10 mouse cellular contexts compared by ENCODE assay signal in genomic region chr10:80154384-80154783, GRCm38 (mm10). TPM values are rescaled to one million over a fixed set of nuclear protein-coding genes. Genes with fewer than 3 reads are reported as not detected.
A peak's percentile ranks its signal among the peaks of the same experiment; 100 is the strongest.
DNase-seq lines count a peak whose midpoint lies in the region; ATAC-seq lines count a peak whose summit lies in the region.
"Had no signal": no experiment of that assay in that cellular context is flagged by ENCODE, and none has a peak within 500 bp of the region (broad histone marks: within the 10 kb centered on the region; RNA-seq: fewer than 3 reads in every experiment).

No protein-coding gene starts in this region.

- 89% methylated on average over 7 of the region's 7 CpGs for WGBS in forebrain, embryonic 10.5 days
- WGBS in forebrain, embryonic 16.5 days = 87% methylated on average over 7 of the region's 7 CpGs
- 84% methylated on average over 7 of the region's 7 CpGs for WGBS in liver, embryonic 12.5 days (ENCODE audit: insufficient replicate concordance)
- WGBS in liver, embryonic 11.5 days = 87% methylated on average over 7 of the region's 7 CpGs
- WGBS in limb, embryonic 12.5 days = 93% methylated on average over 7 of the region's 7 CpGs
- WGBS in stomach, embryonic 15.5 days = 74% methylated on average over 7 of the region's 7 CpGs

- no peak overlapping the region for H3K4me2 ChIP-seq in forebrain, embryonic 16.5 days (ENCODE audit: low read length)
- 0 out of 2 replicates have a peak overlapping the region, but pooled peaks have one; percentile 98 for H3K4me2 ChIP-seq in liver, embryonic 12.5 days
- H3K4me2 ChIP-seq in liver, embryonic 11.5 days = no peak overlapping the region
- H3K4me2 ChIP-seq in limb, embryonic 12.5 days = no peak overlapping the region
- peak overlapping the region; percentile 84; the same call in 1 of the 2 replicates for H3K4me2 ChIP-seq in stomach, embryonic 15.5 days

- peaks cover 92% of the 10 kb centered on the region for H3K36me3 ChIP-seq in forebrain, embryonic 10.5 days (replicated peaks)
- peaks cover 37% of the 10 kb centered on the region for H3K36me3 ChIP-seq in forebrain, embryonic 16.5 days (ENCODE audit: control insufficient read depth, insufficient read depth)
- peaks cover 80% of the 10 kb centered on the region for H3K36me3 ChIP-seq in liver, embryonic 12.5 days
- H3K36me3 ChIP-seq in liver, embryonic 11.5 days (ENCODE audit: control insufficient read depth, insufficient read depth, low read length) = peaks cover 59% of the 10 kb centered on the region
- H3K36me3 ChIP-seq in limb, embryonic 12.5 days = peaks cover 81% of the 10 kb centered on the region
- peaks cover 46% of the 10 kb centered on the region for H3K36me3 ChIP-seq in stomach, embryonic 15.5 days

- H3K9ac ChIP-seq in forebrain, embryonic 16.5 days (replicated peaks; ENCODE audit: low read depth, low read length) = no peak overlapping the region
- no peak overlapping the region for H3K9ac ChIP-seq in liver, embryonic 12.5 days
- H3K9ac ChIP-seq in liver, embryonic 11.5 days (ENCODE audit: low read depth, low read length) = no peak overlapping the region
- no peak overlapping the region; the same call in 1 of the 2 replicates for H3K9ac ChIP-seq in limb, embryonic 12.5 days (replicated peaks)
- H3K9ac ChIP-seq in stomach, embryonic 15.5 days = no peak overlapping the region

- no peaks in the 10 kb centered on the region for H3K27me3 ChIP-seq in forebrain, embryonic 10.5 days (ENCODE audit: poor library complexity, severe bottlenecking)
- no peaks in the 10 kb centered on the region for H3K27me3 ChIP-seq in forebrain, embryonic 16.5 days (replicated peaks; ENCODE audit: control insufficient read depth, insufficient read depth, low read length)
- no peaks in the 10 kb centered on the region for H3K27me3 ChIP-seq in liver, embryonic 12.5 days (replicated peaks)
- no peaks in the 10 kb centered on the region for H3K27me3 ChIP-seq in liver, embryonic 11.5 days (replicated peaks; ENCODE audit: control insufficient read depth, insufficient read depth, low read length)
- H3K27me3 ChIP-seq in limb, embryonic 12.5 days = no peaks in the 10 kb centered on the region
- H3K27me3 ChIP-seq in stomach, embryonic 15.5 days (replicated peaks) = no peaks in the 10 kb centered on the region

- H3K9me3 ChIP-seq in forebrain, embryonic 10.5 days = no peaks in the 10 kb centered on the region
- H3K9me3 ChIP-seq in forebrain, embryonic 16.5 days (ENCODE audit: control insufficient read depth, low read length) = no peaks in the 10 kb centered on the region
- H3K9me3 ChIP-seq in liver, embryonic 12.5 days (replicated peaks) = no peaks in the 10 kb centered on the region
- H3K9me3 ChIP-seq in liver, embryonic 11.5 days (ENCODE audit: control insufficient read depth, low read length) = no peaks in the 10 kb centered on the region
- H3K9me3 ChIP-seq in limb, embryonic 12.5 days = no peaks in the 10 kb centered on the region
- no peaks in the 10 kb centered on the region for H3K9me3 ChIP-seq in stomach, embryonic 15.5 days

- peak overlapping the region; percentile 95 for H3K4me3 ChIP-seq in forebrain, embryonic 10.5 days
- H3K4me3 ChIP-seq in forebrain, embryonic 16.5 days (replicated peaks; ENCODE audit: low read length) = no peak overlapping the region
- no peak overlapping the region for H3K4me3 ChIP-seq in liver, embryonic 12.5 days
- no peak overlapping the region for H3K4me3 ChIP-seq in liver, embryonic 11.5 days (ENCODE audit: low read depth, low read length)
- 0 out of 2 replicates have a peak overlapping the region, but pooled peaks have one; percentile 97 for H3K4me3 ChIP-seq in limb, embryonic 12.5 days (replicated peaks)
- H3K4me3 ChIP-seq in stomach, embryonic 15.5 days (replicated peaks) = no peak overlapping the region

- ATAC-seq in forebrain, embryonic 16.5 days = no peak
- ATAC-seq in liver, embryonic 12.5 days = no peak
- ATAC-seq in liver, embryonic 11.5 days (replicated peaks; ENCODE audit: low FRiP score) = no peak
- ATAC-seq in limb, embryonic 12.5 days (ENCODE audit: insufficient number of reproducible peaks, insufficient read depth, low FRiP score, low TSS enrichment, low read depth) = no peak
- ATAC-seq in stomach, embryonic 15.5 days (ENCODE audit: insufficient read depth, low FRiP score, low read depth) = no peak
- no peak for ATAC-seq in erythroid progenitor cell, adult 5-6 weeks (replicated peaks; ENCODE audit: low FRiP score, poor library complexity, severe bottlenecking)

- no peak overlapping the region for H3K27ac ChIP-seq in forebrain, embryonic 10.5 days
- no peak overlapping the region for H3K27ac ChIP-seq in forebrain, embryonic 16.5 days (ENCODE audit: low read length)
- H3K27ac ChIP-seq in liver, embryonic 12.5 days = peak overlapping the region; percentile 98; the same call in 1 of the 2 replicates
- no peak overlapping the region for H3K27ac ChIP-seq in liver, embryonic 11.5 days (ENCODE audit: low read depth, low read length)
- peak overlapping the region; percentile 31; the same call in 1 of the 2 replicates for H3K27ac ChIP-seq in limb, embryonic 12.5 days
- H3K27ac ChIP-seq in stomach, embryonic 15.5 days = peak overlapping the region; percentile 100

- peaks cover 86% of the 10 kb centered on the region for H3K4me1 ChIP-seq in forebrain, embryonic 10.5 days
- peaks cover 56% of the 10 kb centered on the region for H3K4me1 ChIP-seq in forebrain, embryonic 16.5 days (replicated peaks; ENCODE audit: control insufficient read depth, insufficient read depth, low read length)
- peaks cover 98% of the 10 kb centered on the region for H3K4me1 ChIP-seq in liver, embryonic 12.5 days
- peaks cover 70% of the 10 kb centered on the region for H3K4me1 ChIP-seq in liver, embryonic 11.5 days (replicated peaks; ENCODE audit: control insufficient read depth, insufficient read depth, low read length)
- peaks cover 73% of the 10 kb centered on the region for H3K4me1 ChIP-seq in limb, embryonic 12.5 days (replicated peaks)
- peaks cover 73% of the 10 kb centered on the region for H3K4me1 ChIP-seq in stomach, embryonic 15.5 days

- DNase-seq in forebrain, embryonic 10.5 days (ENCODE audit: extremely low spot score, low spot score) = no peak
- DNase-seq in liver, embryonic 11.5 days (ENCODE audit: low spot score) = no peak
- DNase-seq in spleen, postnatal 36 days (ENCODE audit: low spot score in 2 of 2) = no peak
- DNase-seq: gastrocnemius, postnatal 36 days; lung, adult 18-20 months had no signal

RNA-seq across cellular contexts. Expression of gene Midn, which starts 6.3 kb away (rescaled TPM):
- polyA plus RNA-seq in forebrain, embryonic 10.5 days (2016; fragmentation: Nextera tagmentation; extraction: Ambion mirVana) = 19.1 and 19.8 TPM in 2 replicates
- polyA plus RNA-seq in forebrain, embryonic 16.5 days (2015; fragmentation: Nextera tagmentation; extraction: Ambion mirVana) = 26.5 and 30.9 TPM in 2 replicates
- polyA plus RNA-seq in liver, embryonic 12.5 days (2016; fragmentation: Nextera tagmentation; extraction: Ambion mirVana) = 5.7 and 6.3 TPM in 2 replicates
- polyA plus RNA-seq in liver, embryonic 11.5 days (2014; fragmentation: Nextera tagmentation; extraction: Ambion mirVana) = 19.2 and 20.1 TPM in 2 replicates
- polyA plus RNA-seq in limb, embryonic 12.5 days (2016; fragmentation: Nextera tagmentation; extraction: Ambion mirVana) = 30.6 and 38.0 TPM in 2 replicates
- 16.0 and 19.8 TPM in 2 replicates for polyA plus RNA-seq in stomach, embryonic 15.5 days (2015; fragmentation: Nextera tagmentation; extraction: Ambion mirVana)
- 20.1 and 23.8 TPM in 2 replicates for total RNA-seq in erythroid progenitor cell, adult 5-6 weeks (2015; ENCODE audit: low replicate concordance)
- 12.5 and 18.2 TPM in 2 replicates for total RNA-seq in erythroid progenitor cell, adult 5-6 weeks (2017; ENCODE audit: low replicate concordance)

RNA-seq across cellular contexts. Expression of gene Cirbp, which starts 11.4 kb away (rescaled TPM):
- polyA plus RNA-seq in forebrain, embryonic 10.5 days (2016; fragmentation: Nextera tagmentation; extraction: Ambion mirVana) = 90.9 and 116 TPM in 2 replicates
- polyA plus RNA-seq in forebrain, embryonic 16.5 days (2015; fragmentation: Nextera tagmentation; extraction: Ambion mirVana) = 318 and 335 TPM in 2 replicates
- 22.1 and 27.3 TPM in 2 replicates for polyA plus RNA-seq in liver, embryonic 12.5 days (2016; fragmentation: Nextera tagmentation; extraction: Ambion mirVana)
- polyA plus RNA-seq in liver, embryonic 11.5 days (2014; fragmentation: Nextera tagmentation; extraction: Ambion mirVana) = 22.5 and 25.1 TPM in 2 replicates
- 166 and 175 TPM in 2 replicates for polyA plus RNA-seq in limb, embryonic 12.5 days (2016; fragmentation: Nextera tagmentation; extraction: Ambion mirVana)
- 90.3 and 103 TPM in 2 replicates for polyA plus RNA-seq in stomach, embryonic 15.5 days (2015; fragmentation: Nextera tagmentation; extraction: Ambion mirVana)
- 10.1 and 19.7 TPM in 2 replicates for total RNA-seq in erythroid progenitor cell, adult 5-6 weeks (2015; ENCODE audit: low replicate concordance)
- total RNA-seq in erythroid progenitor cell, adult 5-6 weeks (2017; ENCODE audit: low replicate concordance) = 33.5 and 39.6 TPM in 2 replicates

RNA-seq across cellular contexts. Expression of gene Cbarp, which starts 13.7 kb away (rescaled TPM):
- 6.8 and 7.3 TPM in 2 replicates for polyA plus RNA-seq in forebrain, embryonic 10.5 days (2016; fragmentation: Nextera tagmentation; extraction: Ambion mirVana)
- polyA plus RNA-seq in forebrain, embryonic 16.5 days (2015; fragmentation: Nextera tagmentation; extraction: Ambion mirVana) = 33.0 and 44.5 TPM in 2 replicates
- 0.94 and 0.96 TPM in 2 replicates for polyA plus RNA-seq in liver, embryonic 12.5 days (2016; fragmentation: Nextera tagmentation; extraction: Ambion mirVana)
- polyA plus RNA-seq in liver, embryonic 11.5 days (2014; fragmentation: Nextera tagmentation; extraction: Ambion mirVana) = 2.8 and 3.1 TPM in 2 replicates
- polyA plus RNA-seq in limb, embryonic 12.5 days (2016; fragmentation: Nextera tagmentation; extraction: Ambion mirVana) = 4.9 and 5.6 TPM in 2 replicates
- polyA plus RNA-seq in stomach, embryonic 15.5 days (2015; fragmentation: Nextera tagmentation; extraction: Ambion mirVana) = 5.1 and 6.7 TPM in 2 replicates
- total RNA-seq in erythroid progenitor cell, adult 5-6 weeks (2015; ENCODE audit: low replicate concordance) = not detected in 2 replicates
- total RNA-seq in erythroid progenitor cell, adult 5-6 weeks (2017; ENCODE audit: low replicate concordance) = not detected in 2 replicates

RNA-seq across cellular contexts. Expression of gene Atp5d, which starts 16.0 kb away (rescaled TPM):
- 495 and 498 TPM in 2 replicates for polyA plus RNA-seq in forebrain, embryonic 10.5 days (2016; fragmentation: Nextera tagmentation; extraction: Ambion mirVana)
- 404 and 433 TPM in 2 replicates for polyA plus RNA-seq in forebrain, embryonic 16.5 days (2015; fragmentation: Nextera tagmentation; extraction: Ambion mirVana)
- polyA plus RNA-seq in liver, embryonic 12.5 days (2016; fragmentation: Nextera tagmentation; extraction: Ambion mirVana) = 393 and 419 TPM in 2 replicates
- 482 and 514 TPM in 2 replicates for polyA plus RNA-seq in liver, embryonic 11.5 days (2014; fragmentation: Nextera tagmentation; extraction: Ambion mirVana)
- 460 and 465 TPM in 2 replicates for polyA plus RNA-seq in limb, embryonic 12.5 days (2016; fragmentation: Nextera tagmentation; extraction: Ambion mirVana)
- 544 and 602 TPM in 2 replicates for polyA plus RNA-seq in stomach, embryonic 15.5 days (2015; fragmentation: Nextera tagmentation; extraction: Ambion mirVana)
- 89.3 and 94.8 TPM in 2 replicates for total RNA-seq in erythroid progenitor cell, adult 5-6 weeks (2015; ENCODE audit: low replicate concordance)
- total RNA-seq in erythroid progenitor cell, adult 5-6 weeks (2017; ENCODE audit: low replicate concordance) = 19.4 and 39.9 TPM in 2 replicates

RNA-seq across cellular contexts. Expression of gene 1600002K03Rik, which starts 18.4 kb away (rescaled TPM):
- 9.8 and 10.7 TPM in 2 replicates for polyA plus RNA-seq in forebrain, embryonic 10.5 days (2016; fragmentation: Nextera tagmentation; extraction: Ambion mirVana)
- 8.5 and 10.6 TPM in 2 replicates for polyA plus RNA-seq in forebrain, embryonic 16.5 days (2015; fragmentation: Nextera tagmentation; extraction: Ambion mirVana)
- 14.0 and 16.4 TPM in 2 replicates for polyA plus RNA-seq in liver, embryonic 12.5 days (2016; fragmentation: Nextera tagmentation; extraction: Ambion mirVana)
- 21.8 and 27.4 TPM in 2 replicates for polyA plus RNA-seq in liver, embryonic 11.5 days (2014; fragmentation: Nextera tagmentation; extraction: Ambion mirVana)
- 9.1 and 9.5 TPM in 2 replicates for polyA plus RNA-seq in limb, embryonic 12.5 days (2016; fragmentation: Nextera tagmentation; extraction: Ambion mirVana)
- polyA plus RNA-seq in stomach, embryonic 15.5 days (2015; fragmentation: Nextera tagmentation; extraction: Ambion mirVana) = 17.5 and 19.7 TPM in 2 replicates
- total RNA-seq in erythroid progenitor cell, adult 5-6 weeks (2015; ENCODE audit: low replicate concordance) = not detected in 2 replicates
- not detected in 2 replicates for total RNA-seq in erythroid progenitor cell, adult 5-6 weeks (2017; ENCODE audit: low replicate concordance)

Comparison
In these comparisons a context has a peak if more than half of its experiments do, and no peak if none do; other contexts are left out.
1. H3K27ac ChIP-seq: peak in liver, embryonic 12.5 days (single experiment), limb, embryonic 12.5 days (single experiment) and stomach, embryonic 15.5 days (single experiment); none in forebrain, embryonic 10.5 days (single experiment), forebrain, embryonic 16.5 days (single experiment) and liver, embryonic 11.5 days (single experiment).
2. H3K4me3 ChIP-seq: peak in forebrain, embryonic 10.5 days (single experiment) and limb, embryonic 12.5 days (single experiment); none in forebrain, embryonic 16.5 days (single experiment), liver, embryonic 12.5 days (single experiment), liver, embryonic 11.5 days (single experiment) and stomach, embryonic 15.5 days (single experiment).
3. H3K4me2 ChIP-seq: peak in liver, embryonic 12.5 days (single experiment) and stomach, embryonic 15.5 days (single experiment); none in forebrain, embryonic 16.5 days (single experiment), liver, embryonic 11.5 days (single experiment) and limb, embryonic 12.5 days (single experiment).